Mouse (Mus musculus) E14TG2a.4 (cell line): ENCODE data around the gene Sprr1a.

Source experiments
- CTCF ChIP-seq: conservative IDR thresholded peaks from 2 replicates; pipeline ENCODE4 v1.5.1; 2014; ENCODE audit warnings: low read length
- NANOG ChIP-seq: IDR thresholded peaks from 2 replicates; pipeline ENCODE4 v1.6.1; 2014; ENCODE audit warnings: borderline replicate concordance, low read length, mixed read lengths
- POU5F1 ChIP-seq: IDR thresholded peaks from 2 replicates; pipeline ENCODE4 v1.6.1; 2014; ENCODE audit warnings: low read length, borderline replicate concordance

DNA sequence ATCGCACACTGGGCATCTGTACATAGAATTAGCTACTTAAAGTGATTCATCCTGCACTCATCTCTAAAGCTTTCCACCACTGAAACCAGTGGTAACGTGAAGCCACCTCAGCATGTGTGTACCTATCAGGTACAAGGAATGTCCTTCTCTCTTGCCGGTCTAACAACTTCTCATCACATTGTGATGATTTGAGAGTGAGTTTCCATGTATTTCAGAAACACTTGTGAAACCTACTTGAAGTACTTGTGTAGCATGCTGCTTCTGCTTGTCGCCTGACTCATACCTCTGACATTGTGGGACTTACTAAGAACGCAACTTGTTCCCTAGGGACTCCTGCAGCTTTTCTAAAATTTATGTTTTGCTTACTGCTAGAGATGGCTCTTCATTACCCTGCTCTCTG is 30.5 kb downstream of the Sprr1a start:
- no peak for TF ChIP-seq CTCF
- TF ChIP-seq POU5F1 = no peak
- no peak for TF ChIP-seq NANOG
